Mouse (Mus musculus) C2C12 (cell line): ENCODE results near the gene Gm48551. TPM values are rescaled to one million over a fixed set of nuclear protein-coding genes. Genes with fewer than 3 reads are reported as not detected.

Experiments
- H3K27me3 ChIP-seq: one replicate; pipeline ENCODE4 v1.6.1; 2011; ENCODE audit not compliant: control insufficient read depth, insufficient read depth, insufficient read length
- H3K36me3 ChIP-seq: one replicate; pipeline ENCODE4 v1.6.1; 2011; ENCODE audit not compliant: control insufficient read depth, insufficient read depth
- H3K4me3 ChIP-seq: one replicate; pipeline ENCODE4 v1.5.1; 2011; ENCODE audit warnings: mild to moderate bottlenecking, control low read depth; ENCODE audit not compliant: poor library complexity, insufficient read depth, severe bottlenecking
- H3K79me2 ChIP-seq: one replicate; pipeline ENCODE4 v1.6.1; 2011; ENCODE audit not compliant: control insufficient read depth, insufficient read depth
- H3K79me3 ChIP-seq: one replicate; pipeline ENCODE4 v1.6.1; 2011; ENCODE audit warnings: low read depth, control low read depth
- H3ac ChIP-seq: one replicate; pipeline ENCODE3; 2011; ENCODE audit warnings: low read depth; ENCODE audit not compliant: control insufficient read depth, insufficient read length
- CEBPB ChIP-seq: IDR thresholded peaks from one replicate; pipeline ENCODE4 v1.6.1; 2011; ENCODE audit warnings: low read depth, mild to moderate bottlenecking, control low read depth, moderate library complexity
- CTCF ChIP-seq: IDR thresholded peaks from one replicate; pipeline ENCODE4 v1.5.1; 2011; ENCODE audit not compliant: control insufficient read depth, insufficient read depth, insufficient read length
- FOSL1 ChIP-seq: IDR thresholded peaks from one replicate; pipeline ENCODE4 v1.8.0; 2011; ENCODE audit warnings: mild to moderate bottlenecking, low read length; ENCODE audit not compliant: poor library complexity, insufficient read depth, severe bottlenecking
- MAX ChIP-seq: IDR thresholded peaks from one replicate; pipeline ENCODE4 v1.6.1; 2011; ENCODE audit warnings: mild to moderate bottlenecking, control low read depth
- MYOD1 ChIP-seq: IDR thresholded peaks from one replicate; pipeline ENCODE4 v1.6.1; 2011; ENCODE audit warnings: low read depth; ENCODE audit not compliant: control insufficient read depth, insufficient read length
- MYOG ChIP-seq: IDR thresholded peaks from one replicate; pipeline ENCODE4 v1.6.1; 2011; ENCODE audit not compliant: control insufficient read depth, insufficient read length; ENCODE audit errors: extremely low read depth
- USF1 ChIP-seq: IDR thresholded peaks from one replicate; pipeline ENCODE4 v1.6.1; 2011; ENCODE audit warnings: low read depth, mild to moderate bottlenecking, control low read depth, moderate library complexity
- long read RNA-seq, 2 experiments: library from polyadenylated mRNA; unstranded; transcript quantifications; one replicate each; pipeline ENCODE4 v2.0.0; 2019 to 2020
- polyA plus RNA-seq: library from polyadenylated mRNA; unstranded; fragments of >200 nt; fragmentation: generic; extraction: Trizol; gene quantifications from one replicate; pipeline ENCODE4 v1.2.1, GENCODE M21; 2012; ENCODE audit warnings: missing spikeins

Gm48551 gene
- 1.7 TPM for polyA plus RNA-seq
- long read RNA-seq, experiment 1, partial matches to known transcripts, result 0 of 2 reads
- long read RNA-seq, experiment 1, other reads (novel, unspliced or antisense), result 2 of 2 reads
- long read RNA-seq, experiment 2, partial matches to known transcripts, result 0 of 3 reads
- long read RNA-seq, experiment 2, other reads (novel, unspliced or antisense), result 2 of 3 reads

- Histone ChIP-seq H3K27me3 (no peaks in the 10 kb centered on the region), H3K79me3 (peaks cover 25% of the 10 kb centered on the region), H3K79me2 (peaks cover 33% of the 10 kb centered on the region), H3ac (peak within 1 kb of the TSS; percentile 89), H3K4me3 (peak within 1 kb of the TSS; percentile 100), H3K36me3 (peaks cover 28% of the 10 kb centered on the region)
- TF ChIP-seq USF1, result peak; percentile 100
- no peak for TF ChIP-seq MYOD1
- peak; percentile 89 for TF ChIP-seq MAX
These were observed at the start of gene Gm48551, which contains the start of gene Dohh for GRCm38 (mm10) chr10:81383802-81384604. Gm48551 (plus strand) TSS chr10:81384466. Dohh (plus strand) TSS chr10:81384428.

GRCm38 (mm10) chr10:81335393-81336340 lies 48.6 kb upstream of the Gm48551 start:
- no peaks in the 10 kb centered on the region for H3K27me3 ChIP-seq

DNA sequence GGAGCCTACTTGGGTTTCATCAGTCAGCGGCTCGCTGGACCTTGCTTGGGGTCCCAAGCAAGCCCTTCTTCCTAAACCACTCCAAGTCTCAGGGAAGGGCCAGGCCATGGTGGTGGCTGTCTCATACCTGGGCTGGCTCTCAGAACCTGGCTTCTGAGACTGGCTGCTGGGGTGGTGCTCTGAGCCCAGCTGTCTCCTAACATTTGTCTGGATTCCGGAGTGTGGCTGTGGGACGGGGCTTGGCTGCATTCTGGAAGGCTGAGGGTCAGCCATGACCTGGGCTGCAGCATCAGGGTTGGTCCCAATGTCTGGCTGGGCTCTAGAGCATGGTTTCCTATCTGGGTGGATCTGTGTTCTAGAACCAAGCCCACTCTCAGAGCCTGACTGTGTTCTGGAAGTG lies 47.7 kb upstream of the Gm48551 start:
- Histone ChIP-seq H3ac (no peak overlapping the region), H3K27me3 (no peaks in the 10 kb centered on the region), H3K4me3 (no peak overlapping the region), H3K79me2 (no peaks in the 10 kb centered on the region), H3K79me3 (no peaks in the 10 kb centered on the region), H3K36me3 (no peaks in the 10 kb centered on the region)
- TF ChIP-seq MAX, result no peak
- TF ChIP-seq USF1, result no peak
- TF ChIP-seq FOSL1, result no peak
- no peak for TF ChIP-seq MYOD1
- no peak for TF ChIP-seq CTCF
- no peak for TF ChIP-seq CEBPB
- no peak for TF ChIP-seq MYOG

More at GRCm38 (mm10) chr10:81335393-81336340, 48.6 kb upstream of the Gm48551 start:
- TF ChIP-seq CTCF (no peak), MYOG (no peak), FOSL1 (no peak), CEBPB (no peak), USF1 (no peak), MAX (no peak), MYOD1 (no peak)
- Histone ChIP-seq H3K4me3 (no peak overlapping the region), H3K36me3 (no peaks in the 10 kb centered on the region), H3K79me3 (no peaks in the 10 kb centered on the region), H3ac (no peak overlapping the region), H3K79me2 (no peaks in the 10 kb centered on the region)

DNA sequence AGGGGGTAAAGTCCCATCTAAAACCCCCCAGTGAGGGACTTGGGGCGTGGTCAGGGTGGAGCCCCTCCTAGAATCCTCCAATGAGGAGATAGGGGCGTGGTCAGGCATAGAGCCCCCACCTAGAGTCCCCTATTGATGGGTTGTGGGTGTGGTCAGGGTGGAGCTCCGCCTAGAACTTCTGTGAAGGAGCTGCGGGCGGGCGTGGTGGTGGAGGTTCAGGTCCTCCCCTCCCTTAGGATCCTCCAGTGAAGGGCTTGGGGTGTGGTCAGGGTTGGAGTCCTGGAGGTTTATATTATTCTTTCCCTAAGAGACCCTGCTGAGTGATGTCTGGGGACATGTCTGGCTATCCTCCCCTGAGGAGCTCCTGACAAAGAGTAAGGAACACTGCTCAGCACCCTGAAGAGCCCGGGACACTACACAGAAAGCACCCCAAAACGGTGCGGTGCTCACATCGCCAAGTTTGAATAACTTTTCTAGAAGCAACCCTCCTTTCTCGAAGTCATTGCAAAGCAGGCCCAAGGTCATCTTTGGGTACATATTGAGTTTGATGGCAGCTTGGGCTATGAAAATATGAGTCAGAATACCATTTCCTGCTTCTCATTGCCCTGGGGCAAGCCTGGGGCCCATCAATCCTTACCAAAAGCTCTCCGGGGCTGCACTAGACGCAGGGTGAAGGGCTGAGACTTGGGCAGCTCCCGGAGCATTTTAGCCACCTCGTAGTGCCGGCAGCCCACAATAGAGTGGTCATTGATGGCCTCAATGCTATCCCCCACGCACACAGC lies 43.5 kb upstream of the Gm48551 start:
- Histone ChIP-seq H3K79me2 (no peaks in the 10 kb centered on the region), H3K27me3 (peaks cover 11% of the 10 kb centered on the region), H3K79me3 (no peaks in the 10 kb centered on the region), H3K4me3 (no peak overlapping the region), H3ac (no peak overlapping the region), H3K36me3 (peaks cover 1% of the 10 kb centered on the region)
- no peak for TF ChIP-seq MYOG
- no peak for TF ChIP-seq MYOD1
- no peak for TF ChIP-seq MAX
- no peak for TF ChIP-seq FOSL1
- TF ChIP-seq USF1, result no peak
- no peak for TF ChIP-seq CEBPB
- no peak for TF ChIP-seq CTCF

GRCm38 (mm10) chr10:81341333-81341949 lies 42.8 kb upstream of the Gm48551 start:
- Histone ChIP-seq H3K36me3 (peaks cover 5% of the 10 kb centered on the region), H3ac (no peak overlapping the region), H3K79me2 (no peaks in the 10 kb centered on the region), H3K4me3 (no peak overlapping the region), H3K79me3 (no peaks in the 10 kb centered on the region), H3K27me3 (peaks cover 11% of the 10 kb centered on the region)
- TF ChIP-seq MAX (no peak), MYOG (no peak), MYOD1 (no peak), FOSL1 (no peak), CEBPB (no peak), USF1 (no peak), CTCF (peak; percentile 89)
